Mouse (Mus musculus) heart, adult 2 months (tissue): ENCODE data around the gene Calml4.
A peak's percentile ranks its signal among the peaks of the same experiment; 100 is the strongest.

Source experiments
- CTCF ChIP-seq: fragments of 200-600 bp; IDR thresholded peaks from 2 replicates; pipeline ENCODE4 v1.8.1; 2022; ENCODE audit warnings: antibody characterized with exemption, mild to moderate bottlenecking, moderate library complexity
- EP300 ChIP-seq: fragments of 200-500 bp; IDR thresholded peaks from 2 replicates; pipeline ENCODE4 v1.6.1; 2011; ENCODE audit warnings: low read depth, low read length, control low read depth; ENCODE audit not compliant: insufficient read depth
- POLR2A ChIP-seq: fragments of 200-500 bp; IDR thresholded peaks from 2 replicates; pipeline ENCODE4 v1.6.1; 2011; ENCODE audit warnings: mild to moderate bottlenecking, low read depth, low read length, control low read depth; ENCODE audit not compliant: insufficient read depth

GRCm38 (mm10) chr9:62828662-62829086 is 29.2 kb upstream of the Calml4 start:
- TF ChIP-seq CTCF (peak; percentile 95), EP300 (peak; percentile 96), POLR2A (0 out of 2 replicates have a peak, but pooled peaks have one; percentile 21)
